Mouse (Mus musculus): ENCODE results near the gene Ccz1.

DNA sequence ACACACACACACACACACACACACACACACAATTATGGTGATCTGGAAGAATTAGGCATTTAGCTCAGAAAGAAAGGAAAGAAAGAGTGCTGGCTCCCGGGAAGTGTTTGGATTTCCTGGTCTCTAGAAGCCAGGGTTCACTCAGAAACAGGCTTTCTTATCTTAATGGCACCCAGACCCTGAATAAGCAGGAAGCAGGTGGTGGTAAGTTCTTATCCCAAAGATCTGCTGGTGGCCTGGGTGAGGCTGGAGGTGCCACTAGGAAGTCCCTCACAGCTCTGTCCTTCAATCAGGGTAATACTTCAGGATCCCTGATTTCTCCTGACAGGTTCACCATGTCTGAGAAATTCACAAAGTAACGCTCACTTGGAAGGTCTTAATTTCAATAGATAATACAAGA is 32.3 kb downstream of the Ccz1 start:
- no peak for TF ChIP-seq POLR2A (IDR thresholded peaks at IDR 0.05; ENCODE audit: borderline replicate concordance, control insufficient read depth, low read depth, low read length)
- TF ChIP-seq CTCF (IDR thresholded peaks at IDR 0.05; ENCODE audit: control insufficient read depth, insufficient read depth, low read length), result no peak
